26 mouse cellular contexts compared by ENCODE assay signal in the genomic region with DNA sequence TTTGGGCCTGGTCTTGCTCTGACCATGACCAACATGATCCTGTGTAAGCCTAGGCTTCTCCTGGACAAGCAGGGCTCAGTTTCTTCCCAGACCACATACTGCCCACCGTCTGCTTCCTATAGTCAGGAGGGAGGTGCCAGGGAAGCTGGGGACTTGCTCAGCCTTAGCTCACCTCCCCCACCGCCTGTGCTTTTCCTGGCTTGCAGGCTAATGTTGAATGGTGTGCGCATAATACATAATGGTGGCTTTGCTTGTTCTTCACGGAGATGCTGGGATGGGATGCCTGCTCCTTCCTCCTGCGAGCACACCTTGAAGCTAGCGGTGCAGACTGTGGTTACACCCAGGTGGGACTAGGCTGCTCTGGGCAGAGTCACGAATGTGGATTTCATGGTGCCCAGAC.
DNase-seq lines count a peak whose midpoint lies in the region; ATAC-seq and TF ChIP-seq lines count a peak whose summit lies in the region.
"Had no signal": no experiment of that assay in that cellular context is flagged by ENCODE, and none has a peak within 500 bp of the region (broad histone marks: within the 10 kb centered on the region; RNA-seq: fewer than 3 reads in every experiment).

No protein-coding gene starts in this region.

- no peak overlapping the region for H3K27ac ChIP-seq in embryonic facial prominence, embryonic 12.5 days
- no peak overlapping the region for H3K27ac ChIP-seq in embryonic facial prominence, embryonic 10.5 days (replicated peaks)
- no peak overlapping the region for H3K27ac ChIP-seq in stomach, postnatal 0 days (replicated peaks)
- H3K27ac ChIP-seq: embryonic facial prominence, embryonic 15.5 days; forebrain, embryonic 13.5 days; heart, adult 2 months; heart, embryonic 10.5 days; heart, embryonic 13.5 days; hindbrain, embryonic 15.5 days; intestine, embryonic 15.5 days had no signal

- no peaks in the 10 kb centered on the region for H3K36me3 ChIP-seq in embryonic facial prominence, embryonic 12.5 days
- no peaks in the 10 kb centered on the region for H3K36me3 ChIP-seq in embryonic facial prominence, embryonic 10.5 days (replicated peaks)
- no peaks in the 10 kb centered on the region for H3K36me3 ChIP-seq in stomach, postnatal 0 days (ENCODE audit: control insufficient read depth, insufficient read depth, low read length)
- H3K36me3 ChIP-seq: embryonic facial prominence, embryonic 15.5 days; heart, embryonic 10.5 days; heart, embryonic 13.5 days; hindbrain, embryonic 15.5 days; intestine, embryonic 15.5 days had no signal

- no peak overlapping the region for H3K4me2 ChIP-seq in embryonic facial prominence, embryonic 12.5 days (replicated peaks)
- H3K4me2 ChIP-seq in stomach, postnatal 0 days (replicated peaks; ENCODE audit: low read depth) = no peak overlapping the region
- H3K4me2 ChIP-seq: embryonic facial prominence, embryonic 15.5 days; forebrain, embryonic 13.5 days; heart, embryonic 13.5 days; hindbrain, embryonic 15.5 days; intestine, embryonic 15.5 days had no signal

- TF ChIP-seq CTCF in stomach, postnatal 0 days (IDR thresholded peaks at IDR 0.05; ENCODE audit: low read depth) = no peak

- 66% methylated on average over 7 of the region's 7 CpGs for WGBS in embryonic facial prominence, embryonic 12.5 days
- WGBS in embryonic facial prominence, embryonic 10.5 days = 75% methylated on average over 7 of the region's 7 CpGs
- whole genome bisulfite sequencing in stomach, postnatal 0 days = 76% methylated on average over 7 of the region's 7 CpGs

- H3K27me3 ChIP-seq in embryonic facial prominence, embryonic 12.5 days = no peaks in the 10 kb centered on the region
- H3K27me3 ChIP-seq in embryonic facial prominence, embryonic 10.5 days (replicated peaks; ENCODE audit: low read depth, poor library complexity, severe bottlenecking) = peaks cover 7% of the 10 kb centered on the region
- no peaks in the 10 kb centered on the region for H3K27me3 ChIP-seq in stomach, postnatal 0 days (ENCODE audit: control insufficient read depth, insufficient read depth, low read length)
- H3K27me3 ChIP-seq: CH12.LX; forebrain, embryonic 13.5 days; heart, embryonic 13.5 days; hindbrain, embryonic 15.5 days; intestine, embryonic 15.5 days had no signal

- H3K4me3 ChIP-seq in embryonic facial prominence, embryonic 12.5 days = no peak overlapping the region
- no peak overlapping the region for H3K4me3 ChIP-seq in embryonic facial prominence, embryonic 10.5 days
- no peak overlapping the region for H3K4me3 ChIP-seq in stomach, postnatal 0 days (ENCODE audit: low read depth, low read length)
- H3K4me3 ChIP-seq: embryonic facial prominence, embryonic 15.5 days; forebrain, embryonic 13.5 days; heart, adult 2 months; heart, embryonic 10.5 days; heart, embryonic 13.5 days; hindbrain, embryonic 15.5 days; intestine, embryonic 15.5 days had no signal

- H3K9ac ChIP-seq in embryonic facial prominence, embryonic 12.5 days = no peak overlapping the region
- H3K9ac ChIP-seq in stomach, postnatal 0 days (ENCODE audit: low read length) = no peak overlapping the region
- H3K9ac ChIP-seq: embryonic facial prominence, embryonic 15.5 days; forebrain, embryonic 13.5 days; heart, embryonic 13.5 days; hindbrain, embryonic 15.5 days; intestine, embryonic 15.5 days had no signal

- TF ChIP-seq EP300 in stomach, postnatal 0 days (optimal IDR thresholded peaks at IDR 0.05) = no peak

- H3K9me3 ChIP-seq in embryonic facial prominence, embryonic 12.5 days = no peaks in the 10 kb centered on the region
- no peaks in the 10 kb centered on the region for H3K9me3 ChIP-seq in embryonic facial prominence, embryonic 10.5 days
- H3K9me3 ChIP-seq in stomach, postnatal 0 days (ENCODE audit: control insufficient read depth, low read length) = no peaks in the 10 kb centered on the region
- H3K9me3 ChIP-seq: embryonic facial prominence, embryonic 15.5 days; forebrain, embryonic 13.5 days; heart, embryonic 10.5 days; heart, embryonic 13.5 days; hindbrain, embryonic 15.5 days; intestine, embryonic 15.5 days had no signal

- H3K4me1 ChIP-seq in embryonic facial prominence, embryonic 12.5 days = peaks cover 8% of the 10 kb centered on the region; the same call in 1 of the 2 replicates
- peaks cover 22% of the 10 kb centered on the region for H3K4me1 ChIP-seq in embryonic facial prominence, embryonic 10.5 days
- no peaks in the 10 kb centered on the region for H3K4me1 ChIP-seq in stomach, postnatal 0 days (replicated peaks; ENCODE audit: control insufficient read depth, insufficient read depth)
- H3K4me1 ChIP-seq: heart, embryonic 13.5 days; intestine, embryonic 15.5 days had no signal

- ATAC-seq in embryonic facial prominence, embryonic 12.5 days (ENCODE audit: insufficient number of reproducible peaks, insufficient read depth, low FRiP score, low TSS enrichment) = 0 out of 2 replicates have a peak, but pooled peaks have one; percentile 17
- ATAC-seq in stomach, postnatal 0 days (ENCODE audit: low FRiP score, low TSS enrichment) = peak; percentile 46; the same call in 1 of the 2 replicates
- ATAC-seq: forebrain, embryonic 13.5 days; forebrain, embryonic 16.5 days; intestine, embryonic 15.5 days had no signal

- DNase-seq in embryonic facial prominence, embryonic 10.5 days (ENCODE audit: low spot score) = no peak
- DNase-seq in CD4-positive helper T cell, adult 2 months (ENCODE audit: low read depth, low spot score) = peak; percentile 10
- DNase-seq in R1 (ENCODE audit: low read depth, low spot score) = peak; percentile 59
- DNase-seq in stomach, postnatal 0 days (ENCODE audit: low spot score) = no peak
- DNase-seq in urinary bladder, postnatal 14 days (ENCODE audit: low spot score) = no peak
- no peak for DNase-seq in right cerebral cortex, postnatal 36 days (ENCODE audit: low spot score in 2 of 2)
- DNase-seq: adrenal gland, adult 8-10 months; adrenal gland, postnatal 25 days; cerebellum, adult 11-12 months; cerebellum, adult 8-10 months; cerebellum, postnatal 36 days; embryo, embryonic 11 days; gastrocnemius, postnatal 10 days; gastrocnemius, postnatal 36 days; heart, adult 2 months; heart, postnatal 14 days; heart, postnatal 4 days had no signal

Comparison
In these comparisons a context has a peak if more than half of its experiments do, and no peak if none do; other contexts are left out.
1. DNase-seq: peak in CD4-positive helper T cell, adult 2 months (single experiment) and R1 (single experiment); none in embryonic facial prominence, embryonic 10.5 days (single experiment), stomach, postnatal 0 days (single experiment), urinary bladder, postnatal 14 days (single experiment) and right cerebral cortex, postnatal 36 days (0 of 2).